Mouse (Mus musculus) A20 (cell line): Measurements from ENCODE around the gene Actrt1.

ENCODE experiments used
- DNase-seq: peaks from one replicate; pipeline ENCODE4 v3.0.0-alpha.2; 2011; ENCODE audit warnings: low read depth, low spot score

Gene Actrt1

GRCm38 (mm10) chrX:46328707-46329106 is at the start of gene Actrt1:
TSS of gene Actrt1 (plus strand) at chrX:46329007.
- no peak for DNase-seq

- no peak for DNase-seq
Measured at GRCm38 (mm10) chrX:46331463-46332115, 2.8 kb downstream of the Actrt1 start.
